Mouse (Mus musculus): ENCODE measurements around the gene Cdca4.

The Cdca4 gene

DNA sequence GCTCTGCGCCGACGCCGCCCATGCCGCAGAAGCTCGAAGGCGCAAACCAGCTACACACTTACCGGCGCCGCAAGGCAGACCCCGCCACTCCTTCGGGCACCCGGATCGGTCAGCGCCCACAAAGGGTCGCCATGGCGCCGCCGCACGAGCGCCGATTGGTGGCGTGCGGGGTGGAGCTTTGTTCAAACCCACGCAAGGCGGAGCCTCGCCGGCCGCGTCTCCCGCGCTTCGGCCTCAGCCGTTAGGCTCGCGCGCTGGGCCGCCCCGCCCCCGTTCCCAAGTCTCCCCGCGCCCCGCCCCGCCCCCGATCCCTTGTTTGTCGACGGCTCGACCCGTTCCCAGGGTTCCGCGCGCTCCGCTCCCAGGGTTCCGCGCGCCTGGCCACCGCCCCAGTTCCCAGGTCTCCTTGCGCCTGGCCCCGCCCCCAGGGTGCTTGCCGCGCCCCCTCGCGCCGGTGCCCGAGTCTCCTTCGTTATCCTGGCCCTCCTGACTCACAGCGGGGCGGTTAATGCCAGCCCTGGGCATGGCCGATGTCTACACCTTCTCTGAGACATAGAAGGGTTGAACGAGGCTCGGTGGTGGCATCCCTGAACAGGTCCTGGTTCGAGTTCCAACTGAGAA is at the start of gene Cdca4:
Gene Cdca4 (minus strand): TSS at position 180 of the 621 bp plus-strand sequence.
- DNase-seq (ENCODE audit: low read depth, low spot score), result peak; percentile 94

DNA sequence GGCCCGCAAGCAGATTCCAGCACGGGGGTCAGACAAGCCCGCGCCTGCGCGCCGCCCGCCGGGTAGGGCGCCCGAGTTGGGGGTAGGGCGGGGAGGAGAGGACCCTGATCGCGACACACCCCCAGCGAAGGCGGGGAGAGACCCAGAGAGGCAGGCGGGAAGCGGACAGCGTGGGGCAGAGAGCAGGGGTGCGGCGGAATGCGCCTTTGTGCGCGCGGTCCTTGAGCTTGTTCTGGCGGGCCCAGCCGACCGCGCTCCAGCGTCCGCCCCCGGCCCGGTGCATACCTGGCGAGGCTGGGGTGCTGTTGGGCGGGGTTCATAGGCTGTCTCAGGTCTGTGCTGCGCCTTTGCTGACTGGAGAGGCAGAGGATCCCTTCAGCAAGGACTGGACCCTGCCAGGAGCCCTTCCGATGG is 48.4 kb upstream of the Cdca4 start:
- no peak for DNase-seq (ENCODE audit: low read depth, low spot score)

DNA sequence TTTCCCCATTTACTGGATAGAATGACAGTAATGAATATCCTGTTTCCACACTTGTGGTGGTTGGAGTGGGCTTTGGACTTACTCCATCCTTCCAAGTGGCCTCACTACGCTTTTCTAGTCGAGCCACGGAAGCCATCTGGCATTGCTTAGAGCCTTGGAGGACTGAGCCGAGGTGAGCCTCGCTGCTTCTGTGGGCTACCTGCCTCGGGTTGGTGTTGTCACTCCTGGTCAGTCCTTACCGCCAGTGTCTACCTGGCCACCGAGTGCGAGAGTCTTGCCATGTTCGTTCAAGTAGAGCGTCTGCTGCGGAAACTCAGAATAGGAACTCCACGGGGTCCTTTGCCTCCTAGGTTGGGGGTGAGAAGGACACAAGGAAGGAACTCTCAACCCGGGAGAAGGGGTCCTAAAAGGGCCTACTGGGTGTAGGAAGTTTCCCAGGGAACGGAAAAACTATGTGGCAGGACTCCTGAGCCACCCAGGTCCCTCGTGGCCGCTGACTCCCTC is 47.9 kb upstream of the Cdca4 start:
- DNase-seq (ENCODE audit: low read depth, low spot score), result no peak

DNA sequence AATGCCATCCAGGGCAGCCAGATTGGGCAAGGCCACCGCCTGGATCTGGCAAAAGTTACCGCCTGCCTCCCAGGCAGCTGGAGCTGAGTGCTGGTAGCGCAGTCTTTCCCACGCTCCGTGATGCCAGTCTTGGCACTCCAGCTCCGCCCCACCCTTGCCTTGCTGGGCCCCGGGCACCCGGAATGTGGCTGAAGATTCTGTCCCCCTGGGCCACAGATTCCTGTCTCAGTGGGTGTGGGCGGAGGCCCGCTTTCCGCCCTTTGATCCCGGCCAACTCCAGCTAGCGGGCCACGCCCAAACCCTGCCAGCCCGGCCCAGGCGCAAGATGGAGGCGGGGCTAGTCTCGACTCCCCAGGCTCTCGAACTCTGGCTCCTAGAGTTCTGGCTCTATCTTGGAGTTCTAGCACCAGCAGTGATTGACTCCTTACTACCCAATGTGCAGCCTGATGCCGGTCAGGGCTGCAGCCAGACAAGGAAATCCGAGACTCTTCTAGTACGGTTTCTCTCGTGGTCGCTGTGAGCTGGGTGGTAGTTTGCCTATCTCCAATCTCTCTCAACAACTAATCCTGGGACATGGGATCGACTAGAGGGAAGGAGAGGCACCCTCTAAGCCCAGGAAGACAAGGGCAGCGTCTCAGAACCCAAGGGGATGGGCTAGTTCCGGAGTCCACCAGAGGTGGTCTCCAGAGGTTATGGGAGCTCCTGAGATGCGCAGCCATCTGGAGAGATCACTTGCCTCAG is 47.3 kb upstream of the Cdca4 start:
- no peak for DNase-seq (ENCODE audit: low read depth, low spot score)

DNA sequence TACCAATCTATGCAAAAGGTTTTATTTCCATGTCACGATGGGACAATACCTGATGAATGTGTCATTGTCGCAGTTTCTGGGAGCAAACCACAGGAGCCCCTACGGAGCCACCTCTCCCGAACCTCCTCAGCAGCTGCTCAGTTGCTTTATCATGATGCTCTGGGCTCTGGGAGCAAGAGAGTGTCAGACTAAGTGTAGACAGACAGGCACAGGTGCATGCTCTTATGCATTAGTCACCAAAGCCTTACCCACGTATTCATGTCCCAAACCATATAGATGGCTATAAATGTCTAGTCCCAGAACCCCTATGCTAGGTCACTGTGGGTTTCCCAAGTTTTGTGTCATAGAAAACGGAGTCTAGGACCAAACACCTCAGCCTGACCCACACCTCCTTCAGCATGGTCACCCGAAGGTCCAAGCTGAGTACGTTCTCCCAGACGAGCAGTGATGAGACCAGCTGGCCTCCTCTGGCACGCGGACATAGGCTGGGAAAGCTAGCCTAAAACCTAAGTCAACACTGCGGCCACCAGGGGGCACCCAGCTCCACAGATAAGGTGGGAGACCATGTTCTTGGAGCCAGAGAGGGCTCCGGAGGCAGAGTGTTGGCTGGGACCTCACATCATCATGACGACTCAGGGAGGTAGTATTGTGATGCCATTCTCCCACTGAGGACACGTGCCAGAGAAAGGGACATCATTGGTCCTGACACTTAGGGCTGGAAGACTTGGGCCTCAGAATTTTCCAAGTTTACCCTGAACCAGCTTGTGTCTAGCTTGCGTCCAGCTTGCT is 46.2 kb upstream of the Cdca4 start:
- DNase-seq (ENCODE audit: low read depth, low spot score), result peak; percentile 89

DNA sequence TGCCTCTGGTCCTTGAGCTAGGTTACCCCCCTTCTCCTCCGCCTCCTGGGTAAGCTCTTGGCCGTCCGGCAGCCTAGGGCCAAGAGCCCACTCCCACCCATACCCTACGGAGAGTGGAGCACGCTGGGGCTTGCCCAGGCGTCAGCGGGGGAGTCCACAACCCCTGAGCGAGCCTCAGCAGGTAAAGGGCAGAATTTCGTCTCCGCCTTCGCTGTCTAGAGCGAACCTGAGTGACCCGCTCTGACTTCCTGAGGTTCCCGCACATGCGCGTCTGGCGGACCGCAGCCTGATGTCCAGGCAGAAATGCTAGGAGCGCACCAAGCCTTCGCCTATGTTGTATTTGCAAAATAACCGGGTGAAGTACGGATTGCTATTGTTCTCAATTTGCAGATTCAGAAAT is 45.0 kb upstream of the Cdca4 start:
- DNase-seq (ENCODE audit: low read depth, low spot score), result no peak

DNA sequence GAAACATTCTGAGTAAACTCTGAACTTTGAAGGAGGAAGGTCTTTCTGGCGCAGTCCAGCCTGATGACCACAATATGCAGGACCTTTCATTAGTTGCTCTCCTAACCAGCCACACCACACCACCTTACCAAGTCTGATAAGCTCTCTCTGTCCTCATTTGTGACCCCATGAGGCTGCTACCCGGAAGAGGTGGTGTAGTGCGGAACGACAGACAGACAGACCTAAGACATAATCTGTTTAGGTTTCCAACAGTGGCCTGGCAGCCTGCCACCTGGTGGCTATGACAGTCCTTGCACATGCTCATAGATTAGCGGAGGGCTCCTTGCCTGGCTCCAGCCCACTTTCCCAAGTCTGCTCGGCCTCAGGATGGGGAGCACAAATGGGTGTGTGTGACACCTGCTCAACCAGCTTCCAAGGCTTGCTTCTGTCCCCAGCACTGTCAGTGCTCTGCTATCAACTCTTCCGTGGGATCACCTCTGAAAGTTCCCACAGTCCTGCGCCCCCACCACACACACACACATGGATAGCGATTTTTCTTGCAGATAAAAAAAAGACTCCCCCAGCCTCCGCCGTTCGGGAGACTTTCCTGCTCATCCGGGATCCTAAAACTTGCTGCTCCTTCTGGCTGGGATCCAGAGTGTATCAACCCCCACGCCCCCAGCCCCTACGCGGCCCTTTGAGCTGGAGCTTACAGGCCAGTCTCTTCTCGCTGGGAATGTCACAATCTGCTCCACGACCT is 44.4 kb upstream of the Cdca4 start:
- peak; percentile 63 for DNase-seq (ENCODE audit: low read depth, low spot score)

DNA sequence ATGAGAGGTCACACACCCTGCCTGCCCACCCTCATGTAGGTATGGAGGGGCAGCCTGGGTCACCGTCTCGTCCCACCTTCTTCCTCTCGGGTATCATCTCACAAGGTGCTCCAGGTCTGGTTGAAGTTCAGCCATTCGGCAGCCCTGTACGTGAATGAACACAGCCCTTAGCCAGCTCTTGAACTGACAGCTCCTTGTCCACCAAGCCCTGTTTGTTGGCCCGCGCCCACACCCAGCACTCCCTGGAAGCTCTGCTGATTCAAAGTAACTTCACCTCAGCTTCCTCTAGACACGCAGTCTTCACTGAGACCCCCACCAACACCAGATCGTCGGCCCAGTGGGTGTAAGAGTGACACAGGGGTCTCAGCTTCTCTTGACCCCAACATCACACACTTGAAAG is 43.8 kb upstream of the Cdca4 start:
- DNase-seq (ENCODE audit: low read depth, low spot score), result no peak

DNA sequence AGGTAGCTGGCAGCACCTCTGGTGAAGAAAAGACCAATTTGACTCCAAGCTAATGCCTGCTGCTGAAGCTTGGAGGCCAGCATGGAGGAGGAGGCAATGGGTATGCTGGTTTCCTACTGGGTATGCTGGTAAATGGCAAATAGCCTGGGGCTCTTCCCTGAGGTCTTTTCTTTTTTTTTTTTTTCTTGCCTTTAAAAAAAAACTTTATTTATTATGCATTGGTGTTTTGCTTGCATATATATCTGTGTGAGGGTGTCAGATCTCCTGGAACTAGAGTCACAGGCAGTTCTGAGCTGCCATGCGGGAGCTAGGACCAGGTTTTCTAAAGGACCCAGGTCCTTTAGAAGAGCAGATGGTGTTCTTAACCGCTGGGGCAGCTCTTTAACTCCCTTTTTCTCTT is 42.0 kb upstream of the Cdca4 start:
- no peak for DNase-seq (ENCODE audit: low read depth, low spot score)

DNA sequence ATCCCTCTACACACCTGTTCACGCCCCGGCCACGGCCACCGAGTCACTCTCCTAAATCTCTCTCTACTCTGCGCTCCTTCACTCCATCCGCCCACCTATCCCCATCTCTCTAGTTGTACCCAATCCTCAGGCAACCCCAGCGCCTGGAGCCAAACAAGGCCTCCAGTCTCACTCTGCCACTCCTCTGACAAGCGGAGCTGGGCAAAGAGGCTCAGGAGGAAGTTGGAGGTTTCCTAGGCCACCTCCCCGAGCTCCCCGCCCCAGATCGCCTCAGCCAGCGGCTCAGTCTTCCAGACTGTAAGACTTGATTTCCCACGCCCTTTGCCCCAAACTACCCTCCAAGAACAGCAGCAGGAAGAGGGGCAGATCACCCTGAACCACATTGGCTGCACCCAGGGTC is 41.6 kb upstream of the Cdca4 start:
- no peak for DNase-seq (ENCODE audit: low read depth, low spot score)

DNA sequence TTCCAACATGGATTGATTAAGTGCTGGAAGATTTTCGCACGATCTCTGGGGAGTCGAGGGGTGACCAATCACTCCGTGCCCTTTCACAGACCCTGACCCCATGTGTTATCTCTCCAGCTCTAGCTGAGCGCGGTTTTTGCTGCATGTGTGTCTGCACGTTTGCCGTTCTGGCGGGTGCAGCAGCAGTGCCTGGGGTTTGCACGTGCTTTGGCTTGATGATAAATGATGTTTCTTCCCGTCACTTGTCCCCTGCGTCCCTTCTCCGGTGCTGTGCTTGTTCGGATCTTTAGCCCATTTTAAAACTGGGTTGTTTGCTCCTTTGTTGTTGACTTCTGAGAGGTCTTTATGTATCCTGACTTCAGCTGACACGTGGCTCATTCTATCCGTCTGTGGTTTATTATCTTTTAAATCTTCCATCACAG is 40.6 kb upstream of the Cdca4 start:
- no peak for DNase-seq (ENCODE audit: low read depth, low spot score)

DNA sequence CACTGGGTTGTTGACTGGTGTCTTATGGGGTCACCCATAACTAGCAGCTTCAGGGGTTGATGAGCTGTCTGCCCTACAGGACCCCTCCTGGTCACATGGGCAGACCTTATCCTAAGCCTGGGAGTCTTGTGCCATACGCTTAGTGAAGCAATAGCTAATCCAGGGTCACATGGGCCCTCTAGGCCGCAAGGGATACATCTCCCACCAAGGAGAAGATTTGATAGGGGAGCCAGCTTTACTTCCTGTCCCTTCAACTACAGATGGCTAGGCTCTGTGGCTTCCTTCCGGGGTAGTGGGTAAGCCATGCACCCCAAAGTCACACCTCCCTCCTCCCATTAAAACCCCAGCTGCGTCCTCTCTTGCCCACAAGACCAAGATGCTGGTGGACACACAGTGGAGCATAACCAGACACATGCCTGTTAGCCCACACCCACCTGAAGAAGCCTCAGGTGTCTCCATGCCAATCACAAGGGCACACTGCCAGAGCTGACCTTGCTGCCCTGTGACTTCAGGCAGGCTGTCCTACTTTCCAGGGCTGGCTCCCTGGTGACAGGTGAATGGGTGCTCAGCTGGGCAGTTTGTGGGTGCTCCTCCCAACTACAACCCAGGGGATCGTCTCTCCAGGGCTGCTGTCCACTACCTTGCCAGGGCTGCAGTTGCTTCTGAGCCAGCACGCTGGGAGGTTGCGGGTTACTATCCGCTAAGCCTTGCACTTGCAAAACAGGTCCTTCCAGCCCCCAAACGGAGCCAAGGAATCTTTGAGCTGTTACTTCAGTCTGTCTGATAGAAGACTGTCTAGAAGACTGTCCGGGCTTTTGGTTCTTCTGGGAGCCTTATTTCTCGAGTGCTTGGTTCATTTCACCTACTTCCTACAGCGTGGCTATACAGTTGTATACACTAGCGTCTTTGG is 39.2 kb upstream of the Cdca4 start, which contains the start of gene Gpr132:
Gene Gpr132 (minus strand): TSS at position 51 of the 910 bp plus-strand sequence.
- DNase-seq (ENCODE audit: low read depth, low spot score), result no peak

DNA sequence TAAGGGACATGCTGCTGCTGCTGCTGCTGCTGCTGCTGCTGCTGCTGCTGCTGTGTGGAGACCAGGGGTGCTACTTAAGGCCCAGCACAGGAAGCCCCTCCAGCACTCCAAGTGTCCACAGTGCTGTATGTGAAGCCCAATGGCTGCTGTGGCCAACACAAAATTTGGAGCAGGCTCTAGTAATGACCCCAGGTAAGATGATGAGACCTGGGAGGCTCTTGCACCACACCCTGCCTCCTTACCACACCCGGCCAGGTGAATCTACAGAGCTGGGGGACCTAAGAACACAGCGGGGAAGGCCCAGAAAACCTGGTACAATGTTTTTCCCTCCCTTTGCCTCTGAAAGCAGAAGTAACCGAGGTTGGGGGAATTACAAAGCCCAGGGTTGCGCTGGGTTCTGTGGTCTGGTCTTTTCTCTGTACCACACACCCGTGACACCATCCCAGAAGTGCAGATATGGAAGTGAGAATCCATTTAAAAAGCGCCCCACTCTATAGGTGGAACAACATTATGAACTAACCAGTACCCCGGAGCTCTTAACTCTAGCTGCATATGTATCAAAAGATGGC is 38.0 kb upstream of the Cdca4 start:
- no peak for DNase-seq (ENCODE audit: low read depth, low spot score)

DNA sequence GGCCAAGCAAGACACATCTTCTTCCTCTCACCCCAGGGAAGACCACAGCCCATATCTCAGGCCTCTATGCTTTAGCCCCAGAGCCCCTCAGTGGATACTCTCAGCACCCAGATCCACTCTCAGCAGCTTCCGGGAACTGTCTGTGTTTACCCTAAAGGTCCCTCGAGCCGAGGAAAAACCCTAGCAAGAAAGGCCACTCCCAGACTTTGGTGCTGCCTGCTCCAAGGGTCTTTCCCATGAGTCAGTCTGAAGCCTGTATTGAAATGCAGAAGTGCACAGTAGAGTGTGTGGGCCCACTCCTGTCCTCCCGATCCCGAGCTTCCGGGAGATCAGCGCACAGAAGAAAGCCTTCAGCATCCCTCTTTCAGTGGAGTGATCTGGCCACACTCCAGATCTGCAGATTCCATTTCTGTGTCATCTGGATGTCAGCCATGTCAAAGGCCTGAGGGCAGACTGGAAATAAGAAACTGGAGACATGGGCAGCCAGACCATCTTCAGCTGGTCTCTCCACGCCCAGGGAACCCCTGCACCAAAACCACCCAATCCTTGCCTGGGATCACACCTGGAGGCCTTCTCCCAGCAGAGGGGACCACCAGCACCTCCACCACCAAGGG is 37.4 kb upstream of the Cdca4 start:
- peak; percentile 93 for DNase-seq (ENCODE audit: low read depth, low spot score)

DNA sequence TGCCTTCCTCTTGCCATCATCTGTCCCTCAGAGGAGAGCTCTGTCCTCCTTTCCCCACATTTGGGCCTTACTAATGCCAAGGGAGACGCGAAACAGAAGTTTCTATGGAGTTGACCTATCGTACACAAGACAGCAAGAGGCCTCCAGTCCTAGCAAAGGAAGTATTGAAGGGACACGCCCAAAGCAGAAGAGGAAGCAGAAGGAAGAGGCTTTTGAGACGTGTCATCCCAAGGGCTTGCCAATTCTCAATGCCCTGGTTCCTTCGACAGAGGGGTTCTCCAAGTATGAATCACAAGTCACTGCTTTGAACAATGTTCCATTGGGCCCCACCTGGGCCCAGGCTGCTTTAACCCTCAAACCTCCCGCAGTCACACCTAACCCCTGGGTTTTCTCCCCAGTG is 35.6 kb upstream of the Cdca4 start:
- peak; percentile 79 for DNase-seq (ENCODE audit: low read depth, low spot score)

DNA sequence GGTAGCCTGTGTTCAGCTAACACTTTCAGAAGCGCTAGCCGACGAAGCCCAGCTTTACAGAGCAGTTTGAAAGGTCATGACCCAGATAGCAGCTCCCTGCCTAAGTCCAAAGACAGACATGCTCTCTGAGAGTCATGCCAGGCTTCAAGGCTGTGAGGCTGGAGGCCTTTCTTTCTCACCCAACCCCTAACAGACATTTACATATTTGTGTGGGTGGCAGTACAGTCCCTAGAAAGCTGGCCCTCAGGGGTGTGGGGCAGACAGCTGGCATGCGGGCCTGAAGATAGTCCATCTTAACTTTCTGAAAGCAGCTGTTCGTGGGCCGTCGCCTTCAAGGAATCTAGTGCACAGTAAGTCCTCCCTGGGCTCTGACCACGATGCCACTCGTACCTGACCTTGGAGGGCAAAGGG is 32.7 kb upstream of the Cdca4 start:
- no peak for DNase-seq (ENCODE audit: low read depth, low spot score)

DNA sequence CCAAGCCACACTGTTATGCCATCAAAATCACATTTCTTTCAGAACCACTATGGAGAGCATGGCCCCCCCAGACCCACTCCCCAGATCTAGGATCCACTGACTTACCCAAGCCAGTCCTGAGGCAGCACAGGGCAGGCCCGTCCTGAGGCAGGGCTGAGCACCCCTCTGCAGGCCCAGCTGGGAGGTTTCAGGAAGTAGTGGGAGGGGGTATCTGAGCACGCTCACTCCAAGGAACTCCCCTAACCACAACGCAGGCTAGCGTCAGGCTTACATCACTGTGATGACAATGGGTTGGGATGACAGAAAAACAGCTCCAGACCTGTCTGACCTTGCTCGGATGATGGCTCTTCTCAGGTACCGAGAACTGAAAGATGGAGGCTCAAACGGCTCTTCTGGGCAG is 31.5 kb upstream of the Cdca4 start:
- DNase-seq (ENCODE audit: low read depth, low spot score), result no peak

DNA sequence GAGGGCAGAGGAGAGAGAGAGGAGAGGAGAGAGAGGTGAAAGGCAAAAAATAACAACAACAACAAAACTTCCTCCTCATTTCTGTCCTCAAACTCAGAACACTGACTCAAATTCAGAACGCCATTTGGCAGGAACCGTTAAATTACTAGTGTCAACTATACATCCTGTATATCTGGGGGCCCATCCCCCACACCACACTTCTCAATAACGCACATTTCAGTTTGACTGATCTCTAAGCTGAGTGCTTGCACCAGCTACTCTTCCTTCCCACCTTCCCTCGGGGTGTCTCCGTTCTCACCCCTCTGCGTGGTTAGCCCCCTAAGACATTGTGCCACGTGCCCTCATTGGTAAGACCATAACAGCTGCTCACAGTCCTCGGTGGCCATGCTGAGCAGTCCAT is 30.7 kb upstream of the Cdca4 start:
- no peak for DNase-seq (ENCODE audit: low read depth, low spot score)

DNA sequence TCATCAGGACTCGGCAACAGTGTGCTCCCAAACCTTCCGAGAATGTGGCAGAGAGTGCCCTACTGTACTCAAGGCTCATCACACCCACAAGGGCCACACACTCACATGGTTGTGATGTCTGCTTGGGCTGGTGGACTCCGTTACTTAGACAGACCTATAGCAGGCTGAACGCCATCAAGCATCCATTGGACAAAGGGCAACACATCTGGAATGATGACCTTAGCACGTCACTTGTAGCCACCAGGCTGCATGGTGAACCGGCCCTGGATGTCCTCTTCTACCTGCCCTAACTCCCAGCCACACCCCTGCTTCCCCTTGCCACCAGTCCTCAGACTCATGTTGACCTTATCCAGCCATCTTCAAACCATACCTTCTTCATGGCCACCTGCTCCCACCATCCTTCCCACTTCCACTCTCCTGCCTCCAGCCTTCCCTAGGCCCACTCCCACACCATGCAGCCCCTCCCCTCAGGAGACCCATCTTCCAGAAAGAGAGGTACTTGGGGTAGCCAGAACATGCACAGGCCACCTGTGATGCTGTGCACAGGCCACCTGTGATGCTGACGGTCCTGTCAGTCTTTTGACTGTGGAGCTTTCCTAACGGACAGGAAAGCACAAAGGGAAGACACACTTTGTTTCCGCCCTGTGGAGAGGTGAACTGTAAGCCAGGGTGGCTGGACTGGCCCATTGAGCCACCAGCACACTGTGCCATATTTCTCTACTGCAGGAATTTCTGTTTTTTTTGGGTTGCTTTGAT is 29.5 kb upstream of the Cdca4 start:
- no peak for DNase-seq (ENCODE audit: low read depth, low spot score)

Data from 3T3-L1 (cell line).